Mouse (Mus musculus) urinary bladder, adult 18-20 months (tissue): Measurements from ENCODE around the gene 1700018G05Rik.
"Not testable (repeated sequence)": the region's sequence is repeated elsewhere in the genome, so short reads cannot be mapped to it uniquely, and the experiment has no call there.

Experiments
- DNase-seq, 2 experiments: peaks; one replicate each; pipeline ENCODE4 v3.0.0; 2022; ENCODE audit warnings: low spot score in 2 of 2, mixed read lengths in 2 of 2

Gene 1700018G05Rik

GRCm38 (mm10) chrX:102928072-102928471 is at the start of gene 1700018G05Rik:
TSS of gene 1700018G05Rik (plus strand) at chrX:102928372.
- not testable (repeated sequence) for DNase-seq

- not testable (repeated sequence) for DNase-seq
Observed at GRCm38 (mm10) chrX:102908587-102908986, 19.6 kb upstream of the 1700018G05Rik start, which contains the start of the genes Dmrtc1a and 1700011M02Rik. TSS of gene Dmrtc1a (minus strand) at chrX:102908687. TSS of gene 1700011M02Rik (plus strand) at chrX:102908905.

- not testable (repeated sequence) for DNase-seq
Observed at GRCm38 (mm10) chrX:102914823-102915222, 13.3 kb upstream of the 1700018G05Rik start.

GRCm38 (mm10) chrX:102926707-102927106 is 1.5 kb upstream of the 1700018G05Rik start:
- not testable (repeated sequence) for DNase-seq

GRCm38 (mm10) chrX:102932992-102933570 is 4.9 kb downstream of the 1700018G05Rik start:
- DNase-seq: no peak

- DNase-seq: peak in 1 of 2 experiments; percentile 34
Observed at GRCm38 (mm10) chrX:102933571-102934394, 5.6 kb downstream of the 1700018G05Rik start.

- no peak for DNase-seq
Observed at GRCm38 (mm10) chrX:102934395-102934764, 6.2 kb downstream of the 1700018G05Rik start.

GRCm38 (mm10) chrX:102936743-102937142 is 8.6 kb downstream of the 1700018G05Rik start:
- no peak for DNase-seq

GRCm38 (mm10) chrX:102950136-102950535 is 22.0 kb downstream of the 1700018G05Rik start:
- not testable (repeated sequence) for DNase-seq

GRCm38 (mm10) chrX:102958917-102959316 is 30.7 kb downstream of the 1700018G05Rik start:
- no peak for DNase-seq

- DNase-seq: no peak
Observed at GRCm38 (mm10) chrX:102960581-102960980, 32.4 kb downstream of the 1700018G05Rik start.
